Mouse (Mus musculus): ENCODE results near the gene Dcn.

Gene Dcn

GRCm38 (mm10) chr10:97538202-97538601, 58.8 kb downstream of the Dcn start:
- no peak for ATAC-seq (ENCODE audit: insufficient number of reproducible peaks, low FRiP score, low TSS enrichment)

- no peak for ATAC-seq (ENCODE audit: insufficient number of reproducible peaks, low FRiP score, low TSS enrichment)
Observed at GRCm38 (mm10) chr10:97547740-97548139, 68.3 kb downstream of the Dcn start.

GRCm38 (mm10) chr10:97564957-97565856, 85.8 kb downstream of the Dcn start, which contains the start of gene Lum:
TSS of gene Lum (plus strand) at chr10:97565128.
- no peak for ATAC-seq (ENCODE audit: insufficient number of reproducible peaks, low FRiP score, low TSS enrichment)

GRCm38 (mm10) chr10:97567489-97568135, 88.2 kb downstream of the Dcn start:
- ATAC-seq (ENCODE audit: insufficient number of reproducible peaks, low FRiP score, low TSS enrichment) = no peak

All from cerebellum, adult (tissue).